Mouse (Mus musculus) cerebellum, adult 2 months (tissue): ENCODE measurements around the gene 4921524J17Rik.

Source experiments
- CTCF ChIP-seq: fragments of 200-500 bp; IDR thresholded peaks from 2 replicates; pipeline ENCODE4 v1.5.1; 2011; ENCODE audit warnings: low read depth, mild to moderate bottlenecking, control low read depth, low read length, moderate library complexity, borderline replicate concordance; ENCODE audit not compliant: insufficient read depth
- POLR2A ChIP-seq: fragments of 200-500 bp; IDR thresholded peaks from 2 replicates; pipeline ENCODE4 v1.6.1; 2011; ENCODE audit warnings: low read length, control low read depth, borderline replicate concordance; ENCODE audit not compliant: insufficient read depth

DNA sequence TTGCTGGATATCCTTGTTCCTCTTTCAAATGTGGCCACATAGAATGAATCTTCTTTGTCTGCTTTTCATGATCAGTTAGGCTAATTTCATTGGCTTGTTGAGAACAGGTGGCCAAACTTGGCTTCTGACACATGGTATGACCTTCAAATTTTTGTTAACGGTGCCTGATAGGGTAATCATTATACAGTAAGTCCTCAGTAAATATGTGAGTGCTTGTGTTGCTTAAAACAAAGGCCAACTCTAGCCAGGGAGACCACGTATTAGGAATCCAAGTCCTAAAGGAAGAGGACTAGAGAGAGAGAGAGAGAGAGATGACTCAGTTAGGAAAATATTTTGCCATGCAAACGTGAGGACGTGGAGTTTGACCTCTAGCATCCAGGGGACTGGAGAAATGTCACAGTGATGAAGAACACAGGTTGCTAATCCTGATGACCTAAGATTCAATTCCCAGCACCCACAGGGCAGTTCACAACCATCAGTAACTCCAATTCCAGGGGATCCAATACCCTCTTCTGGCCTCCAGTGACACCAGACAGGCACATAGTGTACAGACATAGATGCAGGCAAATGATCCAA, 44.4 kb upstream of the 4921524J17Rik start:
- TF ChIP-seq POLR2A = no peak
- no peak for TF ChIP-seq CTCF
